Mouse (Mus musculus) midbrain, embryonic 14.5 days (tissue): Measurements from ENCODE around the gene 2210408I21Rik. TPM values are rescaled to one million over a fixed set of nuclear protein-coding genes. Genes with fewer than 3 reads are reported as not detected.

Experiments used
- ATAC-seq: fragments of 200-750 bp; cut with Nextera tagmentation; 2 replicates; pipeline ENCODE4 v1.8.0; 2017; ENCODE audit warnings: moderate number of reproducible peaks, moderate library complexity; ENCODE audit not compliant: low FRiP score, low TSS enrichment
- DNase-seq: peaks from one replicate; pipeline ENCODE4 v3.0.0-alpha.2; 2015
- H3K27ac ChIP-seq: fragments of 300-500 bp; sonication (generic); replicated peaks from 2 replicates; pipeline ENCODE4 v1.5.1; 2014; ENCODE audit warnings: mild to moderate bottlenecking, low read depth, low read length, moderate library complexity
- H3K27me3 ChIP-seq: fragments of 300-500 bp; sonication (generic); 2 replicates; pipeline ENCODE4 v1.6.1; 2014; ENCODE audit warnings: low read length, control low read depth, mixed read lengths; ENCODE audit not compliant: control insufficient read depth, insufficient read depth
- H3K36me3 ChIP-seq: fragments of 300-500 bp; sonication (generic); 2 replicates; pipeline ENCODE4 v1.6.1; 2014; ENCODE audit warnings: low read length, control low read depth; ENCODE audit not compliant: control insufficient read depth, insufficient read depth
- H3K4me1 ChIP-seq: fragments of 300-500 bp; sonication (generic); 2 replicates; pipeline ENCODE4 v1.6.1; 2014; ENCODE audit warnings: mild to moderate bottlenecking, antibody characterized with exemption, low read length, control low read depth; ENCODE audit not compliant: control insufficient read depth, insufficient read depth
- H3K4me2 ChIP-seq: fragments of 300-500 bp; sonication (generic); 2 replicates; pipeline ENCODE4 v1.6.1; 2014; ENCODE audit warnings: mild to moderate bottlenecking, low read length, moderate library complexity
- H3K4me3 ChIP-seq: fragments of 300-500 bp; sonication (generic); replicated peaks from 2 replicates; pipeline ENCODE4 v1.5.1; 2014; ENCODE audit warnings: low read depth, low read length
- H3K9ac ChIP-seq: fragments of 300-500 bp; sonication (generic); replicated peaks from 2 replicates; pipeline ENCODE4 v1.6.1; 2014; ENCODE audit warnings: mild to moderate bottlenecking, low read length, moderate library complexity
- H3K9me3 ChIP-seq: fragments of 300-500 bp; sonication (generic); 2 replicates; pipeline ENCODE4 v1.6.1; 2016; ENCODE audit warnings: low read length, control low read depth, mixed read lengths; ENCODE audit not compliant: control insufficient read depth
- WGBS: fragments of 180-500 bp; shearing (Covaris S2); extraction: QIAGEN DNeasy Blood & Tissue Kit; methylation state at CpG from one replicate; pipeline ENCODE4 v1.1.7; 2014; 5-methylcytosine and 5-hydroxymethylcytosine counted together
- polyA plus RNA-seq: library from polyadenylated mRNA; unstranded; fragments of >200 nt; fragmentation: Nextera tagmentation; extraction: Ambion mirVana; gene quantifications from 2 replicates; pipeline ENCODE4 v1.2.1, GENCODE M21; 2014

Gene 2210408I21Rik
- polyA plus RNA-seq, 1 experiment from 2014 or later = 12.2 TPM

DNA sequence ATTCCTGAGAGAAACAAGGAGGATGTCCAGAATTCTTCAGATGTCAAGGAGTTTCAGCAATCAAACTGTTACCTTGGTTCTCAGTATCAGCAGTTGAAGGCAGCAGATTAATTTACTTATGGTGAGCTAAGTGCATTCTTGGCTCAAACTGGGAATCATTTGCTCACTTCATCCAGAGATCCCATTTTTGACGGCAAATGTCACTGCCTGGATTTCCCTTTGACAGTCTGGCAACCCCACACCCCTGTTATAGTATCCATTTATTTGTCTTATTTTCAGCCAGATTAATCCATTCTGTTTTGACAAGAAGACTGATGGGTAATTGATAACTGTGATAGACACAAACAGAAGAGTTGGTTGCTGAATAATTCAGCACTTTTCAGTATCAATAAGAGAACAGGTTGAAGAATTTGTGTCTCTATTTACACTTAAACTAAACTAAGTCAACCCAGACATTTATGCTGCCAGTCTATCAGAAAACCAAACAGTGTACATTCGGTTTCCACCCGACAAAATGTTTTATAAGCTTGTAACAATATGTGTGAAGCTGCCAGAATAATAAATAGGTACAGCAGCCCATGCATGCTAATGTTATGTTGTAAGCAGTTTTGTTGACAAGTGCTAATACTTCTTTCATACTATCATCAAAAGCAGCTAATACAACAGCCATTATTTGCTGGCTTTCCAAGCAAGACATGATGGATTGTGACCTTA lies 354.8 kb downstream of the 2210408I21Rik start:
- ATAC-seq (no peak), DNase-seq (no peak)
- WGBS = 59% methylated on average over 3 of the region's 3 CpGs

DNA sequence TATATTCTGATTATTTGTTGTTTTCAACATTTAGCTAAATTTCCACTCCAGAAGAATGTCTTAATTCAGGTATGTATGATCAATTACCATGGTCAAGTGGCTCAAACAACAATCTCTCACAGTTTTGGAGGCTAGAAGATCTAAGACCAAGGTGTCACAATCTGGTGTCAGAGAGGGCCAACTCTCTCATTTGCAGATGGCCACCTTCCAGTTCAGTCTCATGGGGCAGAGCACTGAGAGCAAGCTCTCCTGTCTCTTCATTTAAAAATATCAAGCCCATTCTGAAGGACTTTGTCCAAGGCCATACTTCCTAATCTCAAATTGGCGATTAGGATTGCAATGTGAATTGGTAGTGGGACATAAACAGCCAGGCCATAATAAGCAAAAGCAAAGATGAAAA lies 378.7 kb downstream of the 2210408I21Rik start:
- ATAC-seq = no peak
- WGBS = 89% methylated on average over 1 of the region's 1 CpGs

More for the DNA sequence above, 354.8 kb downstream of the 2210408I21Rik start:
- H3K4me3 ChIP-seq = no peak overlapping the region
- H3K36me3 ChIP-seq = no peaks in the 10 kb centered on the region
- no peaks in the 10 kb centered on the region for H3K27me3 ChIP-seq
- 0 out of 2 replicates have a peak, but pooled peaks cover 3% of the 10 kb centered on the region for H3K4me1 ChIP-seq
- H3K9ac ChIP-seq = no peak overlapping the region
- H3K27ac ChIP-seq = no peak overlapping the region
- no peak overlapping the region for H3K4me2 ChIP-seq
- no peaks in the 10 kb centered on the region for H3K9me3 ChIP-seq

DNA sequence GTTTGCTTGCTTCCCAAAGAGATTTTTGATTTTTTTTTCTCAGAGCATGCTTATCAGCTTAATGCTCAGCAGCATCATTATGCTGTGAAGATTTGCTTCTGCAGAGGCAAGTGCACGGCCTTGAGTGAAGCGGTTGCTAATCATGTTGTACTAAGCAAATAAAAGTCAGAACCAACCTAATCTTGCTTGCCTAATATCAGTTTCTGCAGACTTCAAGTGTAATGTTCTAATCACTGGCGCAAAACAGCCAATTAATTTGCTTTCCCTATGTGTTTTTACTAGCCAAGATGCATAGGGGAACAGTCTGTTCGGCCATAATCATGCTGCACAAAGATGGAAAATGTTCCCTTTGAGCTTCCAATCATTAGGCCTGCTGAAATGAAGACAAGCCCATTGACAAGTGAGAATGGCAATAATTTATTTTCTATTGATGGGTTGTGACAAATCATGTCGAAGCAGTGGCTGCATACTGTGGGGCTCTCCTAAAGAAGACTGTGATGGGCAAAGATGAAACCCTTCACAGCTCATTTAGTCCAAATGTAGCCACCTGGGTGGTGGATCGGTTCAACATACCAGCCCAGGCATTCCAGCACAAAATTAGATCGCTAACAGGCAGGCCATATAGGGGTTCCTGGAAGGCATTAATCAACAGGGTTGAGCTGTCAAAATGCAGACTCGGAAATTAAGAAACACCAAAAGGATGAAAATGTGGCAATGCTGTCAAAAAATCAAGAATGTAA lies 393.8 kb downstream of the 2210408I21Rik start:
- Histone ChIP-seq H3K27me3 (no peaks in the 10 kb centered on the region), H3K9me3 (no peaks in the 10 kb centered on the region), H3K27ac (no peak overlapping the region; the same call in 1 of the 2 replicates), H3K4me2 (no peak overlapping the region), H3K36me3 (no peaks in the 10 kb centered on the region), H3K4me3 (no peak overlapping the region), H3K4me1 (no peaks in the 10 kb centered on the region), H3K9ac (no peak overlapping the region)
- DNase-seq (peak; percentile 31), ATAC-seq (no peak)
- WGBS = 63% methylated on average over 8 of the region's 8 CpGs

More for the DNA sequence above, 378.7 kb downstream of the 2210408I21Rik start:
- Histone ChIP-seq H3K4me3 (no peak overlapping the region), H3K27me3 (no peaks in the 10 kb centered on the region), H3K9ac (no peak overlapping the region), H3K36me3 (no peaks in the 10 kb centered on the region), H3K4me1 (no peaks in the 10 kb centered on the region), H3K9me3 (no peaks in the 10 kb centered on the region), H3K4me2 (no peak overlapping the region), H3K27ac (no peak overlapping the region)
- DNase-seq = no peak

DNA sequence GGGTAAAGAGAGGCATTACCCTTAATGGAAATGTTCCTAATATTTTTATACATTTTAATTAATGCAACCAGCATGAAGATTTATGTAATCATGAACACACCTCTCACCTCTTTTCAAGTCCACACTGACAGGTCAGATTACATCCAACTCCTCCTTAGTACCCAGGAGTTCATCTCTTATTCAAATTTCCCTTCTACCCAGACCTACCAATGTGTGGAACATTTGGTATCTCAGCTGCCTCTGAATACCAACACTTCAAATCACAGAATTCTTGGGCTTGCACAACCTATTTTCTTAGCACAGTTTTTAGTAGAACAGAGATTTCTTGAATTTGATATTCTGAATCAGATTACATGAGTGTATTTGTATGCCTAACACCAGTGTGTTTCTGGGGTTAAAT lies 394.4 kb downstream of the 2210408I21Rik start:
- Histone ChIP-seq H3K27ac (no peak overlapping the region), H3K4me3 (no peak overlapping the region), H3K9ac (no peak overlapping the region), H3K27me3 (no peaks in the 10 kb centered on the region), H3K4me1 (no peaks in the 10 kb centered on the region), H3K36me3 (no peaks in the 10 kb centered on the region), H3K4me2 (no peak overlapping the region), H3K9me3 (no peaks in the 10 kb centered on the region)
- ATAC-seq = no peak
- no peak for DNase-seq

DNA sequence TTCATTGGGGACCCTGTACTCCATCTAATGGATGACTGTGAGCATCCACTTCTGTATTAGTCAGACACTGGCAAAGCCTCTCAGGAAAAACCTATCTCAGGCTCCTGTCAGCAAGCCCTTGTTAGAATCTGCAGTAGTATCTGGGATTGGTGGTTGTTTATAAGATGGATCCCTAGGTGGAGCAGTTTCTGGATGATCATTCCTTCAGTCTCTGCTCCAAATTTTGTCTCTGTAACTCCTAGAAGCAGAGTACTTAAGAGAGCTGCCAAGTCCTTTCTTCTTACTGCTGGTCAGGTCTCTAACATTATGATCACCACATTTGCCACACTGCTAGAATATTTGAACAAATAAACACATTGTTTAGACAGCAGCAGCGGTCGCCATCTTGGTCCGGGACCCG lies 402.1 kb downstream of the 2210408I21Rik start:
- no peak for DNase-seq
- Histone ChIP-seq H3K27ac (no peak overlapping the region), H3K4me2 (no peak overlapping the region), H3K27me3 (no peaks in the 10 kb centered on the region), H3K4me1 (no peaks in the 10 kb centered on the region), H3K9me3 (no peaks in the 10 kb centered on the region), H3K36me3 (no peaks in the 10 kb centered on the region), H3K9ac (no peak overlapping the region), H3K4me3 (no peak overlapping the region)
- WGBS = 98% methylated on average over 4 of the region's 4 CpGs
- no peak for ATAC-seq

DNA sequence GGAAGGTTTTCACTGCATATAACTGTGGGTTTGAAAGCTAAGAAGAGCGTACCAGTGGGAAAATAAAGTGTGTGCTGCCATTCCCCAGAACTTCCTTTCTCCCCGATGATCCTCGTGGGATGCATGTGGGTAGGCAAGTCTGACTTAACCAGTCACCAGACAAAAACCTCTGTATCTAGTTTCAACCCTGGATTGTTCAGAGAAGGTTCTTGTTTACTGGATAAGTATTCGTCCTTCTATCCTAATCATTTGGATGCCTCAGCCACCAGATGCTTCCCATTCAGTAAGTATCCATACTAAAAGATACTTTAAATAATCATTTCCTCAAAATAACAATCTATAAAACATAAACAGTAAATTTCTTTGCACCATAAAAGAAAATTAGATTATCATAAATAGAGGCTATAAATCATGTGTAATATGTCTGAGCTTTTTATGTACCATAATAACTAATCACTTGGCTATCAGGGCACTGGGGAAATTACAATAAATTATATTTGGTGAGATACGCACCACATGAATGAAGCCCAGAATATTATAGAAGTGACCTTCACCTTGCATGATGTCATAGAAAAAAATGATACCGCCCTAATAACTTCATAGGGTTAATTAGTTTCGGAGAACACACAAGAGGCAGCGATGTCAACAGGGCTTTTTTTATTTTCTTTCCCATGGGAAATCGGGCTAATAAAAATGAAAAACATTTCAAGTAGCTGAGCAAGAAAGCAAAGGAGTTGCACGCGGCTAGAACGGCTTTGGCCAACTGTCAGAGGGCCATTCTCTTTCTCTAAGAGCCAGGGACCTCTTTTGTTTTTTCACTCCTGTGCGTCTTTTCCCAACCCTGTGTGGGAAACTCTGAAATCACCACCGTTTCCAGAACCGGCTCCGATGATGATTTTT lies 412.4 kb downstream of the 2210408I21Rik start:
- no peak overlapping the region for H3K9ac ChIP-seq
- H3K36me3 ChIP-seq = no peaks in the 10 kb centered on the region
- peaks cover 7% of the 10 kb centered on the region; the same call in 1 of the 2 replicates for H3K4me1 ChIP-seq
- H3K4me3 ChIP-seq = no peak overlapping the region
- DNase-seq (peak; percentile 60), ATAC-seq (peak; percentile 55; the same call in 1 of the 2 replicates)
- H3K4me2 ChIP-seq = peak overlapping the region; percentile 47
- 27% methylated on average over 16 of the region's 16 CpGs for WGBS
- no peaks in the 10 kb centered on the region for H3K27me3 ChIP-seq
- no peak overlapping the region for H3K27ac ChIP-seq
- H3K9me3 ChIP-seq = no peaks in the 10 kb centered on the region

DNA sequence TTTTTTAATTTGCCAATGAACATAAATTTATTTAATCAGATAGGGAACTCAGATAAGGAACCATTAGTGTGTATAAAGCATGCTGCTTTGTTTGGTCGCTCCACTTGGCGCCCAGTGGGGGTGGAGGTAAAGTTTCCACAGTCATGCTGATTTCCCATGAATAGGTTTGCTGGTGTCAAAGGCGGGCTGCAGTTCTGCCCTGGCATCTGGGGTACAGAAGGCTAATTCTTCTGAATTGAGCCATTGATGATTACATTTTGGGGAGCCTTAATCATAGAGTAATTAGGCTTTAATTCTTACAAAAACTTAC lies 413.0 kb downstream of the 2210408I21Rik start:
- H3K27me3 ChIP-seq = no peaks in the 10 kb centered on the region
- DNase-seq (peak; percentile 67), ATAC-seq (peak; percentile 79)
- no peak overlapping the region for H3K27ac ChIP-seq
- under 1% methylated on average over 3 of the region's 3 CpGs for WGBS
- H3K4me1 ChIP-seq = peaks cover 7% of the 10 kb centered on the region; the same call in 1 of the 2 replicates
- H3K36me3 ChIP-seq = no peaks in the 10 kb centered on the region
- H3K9ac ChIP-seq = no peak overlapping the region
- peak overlapping the region; percentile 47 for H3K4me2 ChIP-seq
- H3K4me3 ChIP-seq = no peak overlapping the region
- H3K9me3 ChIP-seq = no peaks in the 10 kb centered on the region

DNA sequence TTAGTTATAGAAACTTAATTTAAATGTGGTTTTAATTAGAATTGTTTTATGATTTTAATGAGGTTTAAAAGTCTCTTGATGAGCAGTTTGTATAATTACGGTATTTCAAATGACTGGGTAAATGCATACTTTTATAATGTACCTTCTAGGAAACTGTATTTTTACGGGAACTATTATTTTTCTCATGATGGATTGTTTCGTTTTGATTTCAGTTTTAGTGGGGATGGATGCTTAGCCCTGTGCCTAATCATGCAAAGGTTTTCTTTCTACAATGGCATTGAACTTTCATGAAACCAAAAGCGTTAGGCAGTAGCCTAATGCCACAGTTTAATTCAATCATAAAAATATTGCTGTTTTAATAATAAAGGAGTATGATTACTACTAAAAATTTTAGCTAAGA lies 413.4 kb downstream of the 2210408I21Rik start:
- H3K9ac ChIP-seq = no peak overlapping the region
- H3K4me2 ChIP-seq = no peak overlapping the region
- ATAC-seq = no peak
- no peaks in the 10 kb centered on the region for H3K27me3 ChIP-seq
- no peak for DNase-seq
- 54% methylated on average over 4 of the region's 4 CpGs for WGBS
- no peaks in the 10 kb centered on the region for H3K36me3 ChIP-seq
- no peak overlapping the region for H3K27ac ChIP-seq
- no peak overlapping the region for H3K4me3 ChIP-seq
- H3K4me1 ChIP-seq = peaks cover 7% of the 10 kb centered on the region; the same call in 1 of the 2 replicates
- no peaks in the 10 kb centered on the region for H3K9me3 ChIP-seq
